Mouse (Mus musculus) MEL (cell line): ENCODE results near the gene Cxcr2.

Source experiments
- CTCF ChIP-seq, 3 experiments: IDR thresholded peaks in 2 of 3; conservative IDR thresholded peaks in 1 of 3; 2 replicates each; pipeline ENCODE4 v1.5.1; 2011 to 2012; ENCODE audit warnings: low read length in 3 of 3, low read depth in 2 of 3, mild to moderate bottlenecking in 2 of 3, improper control_type of control experiment in 1 of 3, inconsistent platforms in 1 of 3, mixed read lengths in 1 of 3, moderate library complexity in 1 of 3; ENCODE audit not compliant: control insufficient read depth in 1 of 3, insufficient read depth in 1 of 3, poor library complexity in 1 of 3, severe bottlenecking in 1 of 3
- EP300 ChIP-seq, 2 experiments: IDR thresholded peaks; 2 replicates each; pipeline ENCODE4 v1.6.1; 2011; ENCODE audit warnings: improper control_type of control experiment in 2 of 2, low read length in 2 of 2, low read depth in 1 of 2, mild to moderate bottlenecking in 1 of 2
- MAX ChIP-seq: IDR thresholded peaks from 2 replicates; pipeline ENCODE4 v1.6.1; 2011; ENCODE audit warnings: low read length, improper control_type of control experiment
- POLR2A ChIP-seq, 2 experiments: IDR thresholded peaks; 2 replicates each; pipeline ENCODE4 v1.6.1; 2011 to 2012; ENCODE audit warnings: low read length in 2 of 2, mild to moderate bottlenecking in 2 of 2, control low read depth in 1 of 2, improper control_type of control experiment in 1 of 2, low read depth in 1 of 2, moderate library complexity in 1 of 2; ENCODE audit not compliant: control insufficient read depth in 1 of 2, insufficient read depth in 1 of 2, poor library complexity in 1 of 2
- SIN3A ChIP-seq: IDR thresholded peaks from 2 replicates; pipeline ENCODE4 v1.6.1; 2012; ENCODE audit warnings: low read length, improper control_type of control experiment, inconsistent platforms

DNA sequence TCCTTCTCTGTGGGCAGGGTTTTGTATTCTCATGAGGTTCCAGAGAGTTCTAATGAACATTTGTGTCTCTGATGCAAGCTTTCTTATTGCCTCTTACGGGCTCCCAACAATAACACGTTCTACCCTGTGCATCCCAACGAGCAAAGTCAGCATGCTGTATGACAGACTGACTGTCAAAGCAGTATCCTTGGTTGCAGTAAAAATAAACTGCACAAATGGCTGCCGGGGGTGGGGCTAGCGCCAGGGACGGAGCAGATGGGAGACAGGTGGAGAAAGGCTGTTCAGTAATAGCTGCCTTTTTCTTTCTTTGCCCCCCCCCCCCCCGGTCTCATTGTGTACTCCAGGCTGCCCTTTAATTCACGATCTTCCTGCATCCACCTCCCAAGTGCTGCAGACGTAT is 54.1 kb downstream of the Cxcr2 start:
- TF ChIP-seq EP300 (IDR thresholded peaks at IDR 0.05; ENCODE audit: low read depth in 1 of 2, low read length in 2 of 2) (no peak), MAX (no peak), CTCF (IDR thresholded peaks at IDR 0.05 in 2 of 3, conservative IDR thresholded peaks at IDR 0.05 in 1 of 3; ENCODE audit: control insufficient read depth in 1 of 3, insufficient read depth in 1 of 3, low read depth in 2 of 3, low read length in 3 of 3, poor library complexity in 1 of 3, severe bottlenecking in 1 of 3) (no peak), POLR2A (IDR thresholded peaks at IDR 0.05; ENCODE audit: control insufficient read depth in 1 of 2, insufficient read depth in 1 of 2, low read depth in 1 of 2, low read length in 2 of 2, poor library complexity in 1 of 2) (no peak), SIN3A (no peak)
